Mouse (Mus musculus): Measurements from ENCODE around the gene Ptk7.

- no peak for TF ChIP-seq POLR2A (IDR thresholded peaks at IDR 0.05; ENCODE audit: extremely low read depth, insufficient read depth, low read length)
- no peak for TF ChIP-seq CTCF (IDR thresholded peaks at IDR 0.05; ENCODE audit: extremely low read depth, insufficient read depth, low read length)
Measured at GRCm38 (mm10) chr17:46627409-46627808, 1.9 kb downstream of the Ptk7 start.
